Mouse (Mus musculus) left cerebral cortex, adult 2 months (tissue): Measurements from ENCODE around the gene Gm14085. TPM values are rescaled to one million over a fixed set of nuclear protein-coding genes. Genes with fewer than 3 reads are reported as not detected.
A peak's percentile ranks its signal among the peaks of the same experiment; 100 is the strongest.
"Not testable (repeated sequence)": the region's sequence is repeated elsewhere in the genome, so short reads cannot be mapped to it uniquely, and the experiment has no call there.

ENCODE experiments used
- DNase-seq, 2 experiments: peaks; one replicate each; pipeline ENCODE4 v3.0.0; 2021 to 2022; ENCODE audit warnings: low spot score in 2 of 2, mixed read lengths in 1 of 2; ENCODE audit errors: extremely low spot score in 1 of 2
- H3K27ac ChIP-seq: fragments of 200-600 bp; 2 replicates; pipeline ENCODE4 v1.8.1; 2022
- H3K4me3 ChIP-seq: fragments of 200-600 bp; 2 replicates; pipeline ENCODE4 v1.8.1; 2022
- CTCF ChIP-seq: fragments of 200-600 bp; IDR thresholded peaks from 2 replicates; pipeline ENCODE4 v1.8.1; 2022; ENCODE audit warnings: antibody characterized with exemption, mild to moderate bottlenecking, moderate library complexity
- intact Hi-C: fragments of 180-260 bp; cut with DNase I; formaldehyde crosslinking; loops from one replicate; pipeline ENCODE4 v1.15.1; 2025
- long read RNA-seq, 2 experiments: library from polyadenylated mRNA; stranded (forward); transcript quantifications; one replicate each; pipeline ENCODE4 v2.0.0; 2021; ENCODE audit warnings: borderline mapping rate in 2 of 2
- total RNA-seq, 2 experiments: library from RNA; stranded (reverse); gene quantifications; 2 replicates each; pipeline ENCODE4 v1.2.3; 2021

Gm14085 gene
- total RNA-seq = not detected
- long read RNA-seq, experiment 1 = 0 reads
- long read RNA-seq, experiment 2 = 0 reads

DNA sequence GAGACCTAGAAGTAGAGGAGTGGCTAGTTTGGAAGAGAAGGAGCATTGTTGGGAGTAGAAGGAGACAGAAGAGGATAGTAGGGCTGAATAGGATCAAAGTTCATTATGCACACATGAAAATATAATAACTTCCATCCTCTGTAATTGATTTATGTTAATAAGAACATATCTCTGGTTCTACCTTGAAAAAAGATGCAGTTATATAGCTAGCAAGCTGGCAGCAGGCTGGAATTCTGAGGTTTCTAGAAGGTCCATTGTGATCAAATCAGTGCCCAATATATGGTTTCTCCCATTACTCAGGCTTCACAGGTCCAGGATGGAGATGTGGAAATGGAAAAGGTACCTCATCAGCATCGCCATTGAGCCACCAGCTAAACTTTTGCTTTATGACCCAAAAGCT lies at the start of gene Gm14085:
Gm14085 (plus strand) TSS at position 301 of the 400 bp plus-strand sequence.
- no peak for TF ChIP-seq CTCF
- DNase-seq = no peak
- intact Hi-C loops = no loop called here
- Histone ChIP-seq H3K27ac (no peak within 1 kb of the TSS), H3K4me3 (no peak within 1 kb of the TSS)

DNA sequence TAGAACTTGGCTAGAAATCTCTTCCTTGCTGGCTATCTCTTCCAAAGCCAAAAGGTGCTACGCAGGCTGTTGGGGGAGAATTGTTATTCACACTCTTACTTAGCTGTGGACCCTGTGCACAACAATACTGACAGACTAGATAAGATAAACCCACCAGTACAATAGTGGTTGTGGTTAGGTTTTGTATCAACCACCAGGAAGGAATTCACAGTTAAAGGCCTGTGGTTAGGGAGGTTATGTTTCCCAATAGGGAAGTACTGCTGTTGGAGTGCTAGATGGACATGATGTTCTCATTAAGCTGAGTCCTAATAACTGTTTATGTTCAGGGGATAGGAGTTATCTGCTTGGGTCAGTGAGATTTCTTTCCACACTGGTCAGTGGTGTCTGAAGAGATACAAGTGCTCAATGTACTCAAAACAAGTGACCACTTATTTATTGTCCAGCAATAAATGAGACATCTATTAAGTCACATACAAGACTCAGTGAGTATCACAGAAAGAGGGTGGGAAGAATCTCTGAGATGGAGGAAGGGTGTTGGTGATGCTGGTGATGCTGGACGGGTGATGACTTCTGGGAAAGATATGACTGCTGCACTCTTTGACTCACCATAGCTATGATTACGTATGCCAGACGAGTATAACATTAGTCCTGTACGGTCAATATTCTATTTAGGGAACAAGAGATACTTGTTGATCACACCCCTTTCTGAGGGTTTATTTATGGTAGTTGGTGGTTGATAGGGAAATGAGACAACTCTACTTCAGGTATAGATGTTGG lies 45.8 kb upstream of the Gm14085 start:
- H3K4me3 ChIP-seq, intact Hi-C loops, H3K27ac ChIP-seq, DNase-seq: not testable (repeated sequence)

DNA sequence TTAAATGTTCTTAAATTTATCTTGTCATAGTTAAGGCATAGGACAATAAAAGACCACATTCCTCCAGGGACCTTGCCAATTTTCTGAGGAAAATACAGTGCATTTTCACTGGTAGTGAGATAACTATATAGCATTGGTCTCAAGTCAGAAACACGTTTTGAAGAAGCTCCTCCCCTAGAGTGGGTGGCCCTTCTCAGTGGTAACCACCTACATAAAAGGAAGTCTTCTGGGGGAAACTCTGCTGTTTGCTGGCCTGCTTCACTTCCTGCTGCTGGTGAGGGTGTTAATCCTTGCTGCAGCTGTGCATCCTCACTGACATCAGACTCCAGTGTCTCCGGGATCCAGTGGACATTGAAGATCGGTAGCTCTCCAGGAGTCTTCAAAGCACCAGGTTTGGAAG lies 44.2 kb upstream of the Gm14085 start:
- DNase-seq, H3K27ac ChIP-seq, H3K4me3 ChIP-seq, intact Hi-C loops: not testable (repeated sequence)

DNA sequence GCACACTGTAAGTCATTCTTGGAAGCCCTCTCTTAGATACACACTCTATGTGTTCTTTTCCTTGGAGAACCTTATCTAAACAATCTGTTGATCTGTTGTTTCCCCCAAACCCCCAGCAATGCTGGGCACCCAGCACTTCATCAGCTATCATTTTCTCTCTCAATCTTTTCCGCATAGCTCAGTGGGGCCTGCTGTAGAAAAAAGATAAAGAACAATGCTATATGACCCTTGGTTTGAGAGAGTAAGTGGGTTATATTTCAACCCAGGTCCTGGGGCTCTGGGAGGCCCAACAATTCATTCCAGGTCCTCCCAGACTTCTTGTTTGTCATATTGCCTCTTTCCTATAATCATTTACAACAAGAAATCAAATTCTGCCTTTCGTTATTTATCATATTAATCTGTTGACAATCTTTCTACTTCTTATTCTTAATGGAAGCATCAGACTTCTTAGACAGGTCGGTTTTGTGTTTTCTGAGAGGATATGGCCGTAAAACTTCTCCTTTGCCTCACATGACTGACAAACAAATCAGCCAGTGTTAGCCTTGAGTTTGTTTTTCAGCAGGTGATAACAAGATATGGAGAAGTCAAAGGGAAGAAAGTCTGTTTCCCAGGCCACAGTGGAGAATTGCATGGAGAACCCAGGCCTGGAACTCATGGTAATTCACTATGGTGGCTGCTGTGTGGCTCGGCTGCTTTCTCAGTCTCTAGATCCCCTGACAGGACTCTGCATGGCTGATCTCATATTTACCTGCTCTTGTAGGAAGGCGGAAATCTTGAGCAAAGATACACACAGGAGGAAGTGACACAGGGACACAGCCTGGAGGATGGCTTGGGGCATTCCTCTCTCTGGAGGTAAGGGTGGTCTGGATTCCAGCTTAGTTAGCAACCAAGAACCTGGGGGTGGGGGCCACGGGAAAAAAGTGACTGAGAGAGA lies 43.5 kb upstream of the Gm14085 start:
- TF ChIP-seq CTCF = no peak
- Histone ChIP-seq H3K27ac (no peak overlapping the region), H3K4me3 (no peak overlapping the region)
- DNase-seq = no peak
- intact Hi-C loops = no loop called here

DNA sequence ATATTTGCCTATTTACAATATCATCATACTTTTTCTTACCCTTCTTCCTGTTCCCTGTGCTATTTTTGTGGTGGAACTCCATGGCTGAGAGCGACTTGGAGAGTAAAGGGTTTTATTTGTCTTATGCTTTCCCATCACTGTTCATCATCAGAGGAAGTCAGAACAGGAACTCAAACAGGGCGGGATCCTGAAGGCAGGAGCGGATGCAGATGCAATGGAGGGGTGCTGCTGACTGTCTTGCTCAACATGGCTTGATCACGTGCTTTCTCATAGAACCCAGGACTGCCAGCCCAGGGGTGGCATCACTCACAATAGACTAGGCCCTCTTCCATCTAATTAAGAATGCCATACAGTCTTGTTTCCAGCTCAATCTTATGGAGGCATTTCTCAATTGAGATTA lies 34.4 kb upstream of the Gm14085 start:
- no peak for TF ChIP-seq CTCF
- intact Hi-C loops = no loop called here

DNA sequence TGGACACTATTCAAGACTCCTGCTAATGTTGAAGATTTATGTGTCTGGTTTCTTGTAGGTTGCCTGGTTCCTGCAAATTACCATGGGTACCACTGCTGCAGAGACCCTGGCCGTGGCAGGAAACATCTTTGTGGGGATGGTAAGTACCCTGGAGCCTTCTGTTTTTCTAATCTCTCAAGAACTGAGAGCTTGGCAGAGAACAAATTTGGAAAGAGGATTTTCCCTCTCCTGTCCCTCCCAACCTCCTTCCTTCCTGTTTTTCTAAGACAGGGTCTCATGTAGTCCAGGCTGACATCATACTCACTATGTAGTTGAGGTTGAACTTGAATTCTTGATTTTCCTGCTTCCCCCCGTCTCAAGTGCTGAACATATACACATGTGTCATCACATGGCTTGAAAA lies 32.3 kb upstream of the Gm14085 start:
- DNase-seq = no peak
- intact Hi-C loops = no loop called here
- no peak overlapping the region for H3K4me3 ChIP-seq
- H3K27ac ChIP-seq = no peak overlapping the region
- TF ChIP-seq CTCF = no peak

More for the DNA sequence above, 34.4 kb upstream of the Gm14085 start:
- H3K4me3 ChIP-seq = no peak overlapping the region
- DNase-seq = no peak
- H3K27ac ChIP-seq = no peak overlapping the region

DNA sequence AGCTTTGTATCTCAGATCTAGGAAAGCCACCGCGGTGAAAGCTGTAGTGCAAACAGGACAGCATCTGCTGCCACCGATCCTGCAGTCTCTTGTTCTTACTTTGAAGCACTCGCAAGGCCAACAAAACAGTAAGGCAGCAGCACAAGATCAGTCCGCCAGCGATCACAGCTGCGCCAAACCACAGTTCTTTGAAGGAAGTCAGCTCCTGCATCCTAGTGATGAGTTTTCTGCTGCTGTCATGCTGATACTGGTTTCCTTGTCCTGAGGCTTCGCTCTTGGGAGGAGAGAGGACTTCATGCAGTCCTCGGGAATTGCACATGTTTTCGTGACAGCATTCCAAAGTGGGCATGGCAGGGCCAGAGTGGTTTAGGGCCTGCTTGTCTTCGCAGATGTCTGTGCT lies 17.8 kb upstream of the Gm14085 start:
- DNase-seq = peak in 1 of 2 experiments; percentile 9
- no peak overlapping the region for H3K27ac ChIP-seq
- H3K4me3 ChIP-seq = peak overlapping the region; percentile 54
- TF ChIP-seq CTCF = no peak
- intact Hi-C loops = loop anchor here (2.0 to 10.0 kb wide), 2 partner anchors 86 to 158 kb away; no protein-coding TSS in a partner anchor

DNA sequence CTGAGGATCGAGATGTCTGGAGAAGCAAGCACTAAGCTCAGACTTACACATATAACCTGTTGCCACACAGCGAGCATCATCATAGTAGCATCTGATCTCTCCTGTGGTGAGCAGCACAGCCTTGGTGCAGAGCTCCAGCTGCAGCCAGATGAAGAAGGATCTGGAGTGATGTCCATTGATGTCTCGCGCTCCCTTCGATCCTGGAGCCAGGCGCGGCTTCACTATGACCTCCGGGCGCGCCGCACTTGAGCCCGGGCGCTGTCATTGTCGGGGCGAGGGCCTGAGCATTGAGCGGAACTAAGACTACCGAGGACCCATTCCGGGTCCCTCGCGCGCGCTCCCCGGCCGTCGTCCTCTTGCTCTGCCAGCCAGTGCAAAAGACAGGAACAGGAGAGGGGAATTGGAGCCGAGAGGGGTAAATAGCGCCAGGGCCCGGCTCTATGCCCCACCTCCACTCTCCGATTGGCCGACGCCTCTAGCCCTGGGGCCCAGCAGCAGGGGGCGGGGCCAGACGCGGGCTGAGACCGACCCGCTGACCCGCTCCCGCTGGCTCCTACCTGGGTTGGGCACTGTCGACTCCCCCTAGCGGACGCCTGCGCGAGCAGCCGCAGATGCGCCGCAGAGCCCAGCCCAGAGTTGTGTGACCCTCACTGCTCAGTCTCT lies 17.3 kb upstream of the Gm14085 start:
- peak overlapping the region; percentile 54 for H3K4me3 ChIP-seq
- TF ChIP-seq CTCF = peak; percentile 83
- intact Hi-C loops = loop anchor here (2.0 to 10.0 kb wide), 2 partner anchors 87 to 157 kb away; no protein-coding TSS in a partner anchor
- DNase-seq = peak; percentile 87
- H3K27ac ChIP-seq = peak overlapping the region; percentile 6; the same call in 1 of the 2 replicates

DNA sequence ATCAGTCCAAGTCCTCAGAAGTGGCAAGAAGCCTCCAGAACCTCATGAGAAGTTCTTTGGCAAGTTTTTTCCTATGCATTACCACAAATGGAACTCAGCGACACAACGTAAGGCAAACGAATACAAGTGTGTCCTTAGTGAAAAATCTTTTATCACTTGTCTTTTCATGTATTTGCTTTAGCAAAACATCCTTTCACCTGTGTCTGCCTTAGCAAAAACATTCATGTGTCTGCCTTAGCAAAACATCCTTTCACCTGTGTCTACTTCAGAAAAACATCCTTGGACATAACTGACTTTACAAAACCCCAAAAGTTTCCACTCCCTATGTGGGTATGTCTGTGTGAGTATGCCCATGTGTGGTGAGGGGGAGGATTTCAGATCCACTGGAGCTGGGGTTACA lies 15.5 kb upstream of the Gm14085 start:
- Histone ChIP-seq H3K4me3 (no peak overlapping the region), H3K27ac (no peak overlapping the region)
- TF ChIP-seq CTCF = no peak
- DNase-seq = no peak
- intact Hi-C loops = loop anchor here (10.0 kb wide), 1 partner anchor 156 kb away; no protein-coding TSS in a partner anchor

DNA sequence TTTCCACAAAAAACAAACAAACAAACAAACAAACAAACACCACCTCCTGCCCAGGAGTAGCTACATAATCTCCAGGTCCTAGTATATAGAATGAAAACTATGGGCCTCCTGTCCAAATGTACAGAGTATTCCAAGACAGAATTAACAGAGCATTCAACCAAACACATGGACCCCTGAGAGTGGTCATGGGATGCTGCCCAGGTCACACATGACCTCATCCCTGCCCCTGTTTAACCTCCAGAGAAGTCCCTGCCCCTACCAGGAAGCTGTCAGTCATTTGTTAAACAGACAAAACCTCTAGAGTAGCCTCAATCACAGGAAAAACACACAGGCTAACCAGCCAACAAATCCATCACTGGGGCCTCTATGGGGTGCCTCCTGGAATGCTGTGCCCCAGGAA lies 8.2 kb upstream of the Gm14085 start:
- intact Hi-C loops = loop anchor here (5.0 kb wide), 1 partner anchor 79 kb away; no protein-coding TSS in a partner anchor
- DNase-seq = no peak
- no peak overlapping the region for H3K27ac ChIP-seq
- no peak for TF ChIP-seq CTCF
- H3K4me3 ChIP-seq = no peak overlapping the region

DNA sequence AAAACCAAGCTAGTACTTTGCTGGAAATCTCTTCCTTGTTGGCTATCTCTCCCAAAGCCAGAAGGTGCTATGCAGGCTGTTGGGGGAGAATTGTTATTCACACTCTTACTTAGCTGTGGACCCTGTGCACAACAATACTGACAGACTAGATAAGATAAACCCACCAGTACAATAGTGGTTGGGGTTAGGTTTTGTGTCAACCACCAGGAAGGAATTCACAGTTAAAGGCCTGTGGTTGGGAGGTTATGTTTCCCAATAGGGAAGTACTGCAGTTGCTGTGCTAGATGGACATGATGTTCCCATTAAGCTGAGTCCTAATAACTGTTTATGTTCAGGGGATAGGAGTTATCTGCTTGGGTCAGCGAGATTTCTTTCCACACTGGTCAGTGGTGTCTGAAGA lies 954 bp upstream of the Gm14085 start:
- intact Hi-C loops, DNase-seq, H3K4me3 ChIP-seq, H3K27ac ChIP-seq: not testable (repeated sequence)

DNA sequence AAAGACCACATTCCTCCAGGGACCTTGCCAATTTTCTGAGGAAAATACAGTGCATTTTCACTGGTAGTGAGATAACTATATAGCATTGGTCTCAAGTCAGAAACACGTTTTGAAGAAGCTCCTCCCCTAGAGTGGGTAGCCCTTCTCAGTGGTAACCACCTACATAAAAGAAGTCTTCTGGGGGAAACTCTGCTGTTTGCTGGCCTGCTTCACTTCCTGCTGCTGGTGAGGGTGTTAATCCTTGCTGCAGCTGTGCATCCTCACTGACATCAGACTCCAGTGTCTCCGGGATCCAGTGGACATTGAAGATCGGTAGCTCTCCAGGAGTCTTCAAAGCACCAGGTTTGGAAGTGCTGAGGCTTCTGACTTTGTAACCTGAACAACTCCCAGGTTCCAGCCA lies 913 bp downstream of the Gm14085 start:
- H3K27ac ChIP-seq, intact Hi-C loops, H3K4me3 ChIP-seq, DNase-seq: not testable (repeated sequence)

DNA sequence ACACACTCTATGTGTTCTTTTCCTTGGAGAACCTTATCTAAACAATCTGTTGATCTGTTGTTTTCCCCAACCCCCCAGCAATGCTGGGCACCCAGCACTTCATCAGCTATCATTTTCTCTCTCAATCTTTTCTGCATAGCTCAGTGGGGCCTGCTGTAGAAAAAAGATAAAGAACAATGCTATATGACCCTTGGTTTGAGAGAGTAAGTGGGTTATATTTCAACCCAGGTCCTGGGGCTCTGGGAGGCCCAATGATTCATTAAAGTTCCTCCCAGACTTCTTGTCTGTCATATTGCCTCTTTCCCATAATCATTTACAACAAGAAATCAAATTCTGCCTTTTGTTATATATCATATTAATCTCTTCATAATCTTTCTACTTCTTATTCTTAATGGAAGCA lies 1.4 kb downstream of the Gm14085 start:
- H3K27ac ChIP-seq, intact Hi-C loops, H3K4me3 ChIP-seq, DNase-seq: not testable (repeated sequence)
